Mouse (Mus musculus): ENCODE measurements around the gene Mrps27. TPM values are rescaled to one million over a fixed set of nuclear protein-coding genes. Genes with fewer than 3 reads are reported as not detected.

Mrps27 gene
- polyA plus RNA-seq, 1 experiment from 2014 or later, result 29.9 TPM

GRCm38 (mm10) chr13:99447002-99447401 lies 102.4 kb downstream of the Mrps27 start:
- ATAC-seq (ENCODE audit: low FRiP score, low TSS enrichment) (no peak), DNase-seq (ENCODE audit: low spot score) (no peak)
- Histone ChIP-seq H3K4me2 (replicated peaks; ENCODE audit: low read depth) (0 out of 2 replicates have a peak overlapping the region, but pooled peaks have one; percentile 8), H3K9ac (ENCODE audit: low read length) (no peak overlapping the region), H3K4me3 (ENCODE audit: low read depth, low read length) (no peak overlapping the region; the same call in 1 of the 2 replicates), H3K27me3 (ENCODE audit: control insufficient read depth, insufficient read depth, low read length) (no peaks in the 10 kb centered on the region), H3K36me3 (ENCODE audit: control insufficient read depth, insufficient read depth, low read length) (no peaks in the 10 kb centered on the region), H3K27ac (replicated peaks) (peak overlapping the region; percentile 46; the same call in 1 of the 2 replicates), H3K9me3 (ENCODE audit: control insufficient read depth, low read length) (no peaks in the 10 kb centered on the region), H3K4me1 (replicated peaks; ENCODE audit: control insufficient read depth, insufficient read depth) (no peaks in the 10 kb centered on the region)
- TF ChIP-seq EP300 (optimal IDR thresholded peaks at IDR 0.05) (no peak), CTCF (IDR thresholded peaks at IDR 0.05; ENCODE audit: low read depth) (no peak)
- 65% methylated on average over 7 of the region's 7 CpGs for WGBS

DNA sequence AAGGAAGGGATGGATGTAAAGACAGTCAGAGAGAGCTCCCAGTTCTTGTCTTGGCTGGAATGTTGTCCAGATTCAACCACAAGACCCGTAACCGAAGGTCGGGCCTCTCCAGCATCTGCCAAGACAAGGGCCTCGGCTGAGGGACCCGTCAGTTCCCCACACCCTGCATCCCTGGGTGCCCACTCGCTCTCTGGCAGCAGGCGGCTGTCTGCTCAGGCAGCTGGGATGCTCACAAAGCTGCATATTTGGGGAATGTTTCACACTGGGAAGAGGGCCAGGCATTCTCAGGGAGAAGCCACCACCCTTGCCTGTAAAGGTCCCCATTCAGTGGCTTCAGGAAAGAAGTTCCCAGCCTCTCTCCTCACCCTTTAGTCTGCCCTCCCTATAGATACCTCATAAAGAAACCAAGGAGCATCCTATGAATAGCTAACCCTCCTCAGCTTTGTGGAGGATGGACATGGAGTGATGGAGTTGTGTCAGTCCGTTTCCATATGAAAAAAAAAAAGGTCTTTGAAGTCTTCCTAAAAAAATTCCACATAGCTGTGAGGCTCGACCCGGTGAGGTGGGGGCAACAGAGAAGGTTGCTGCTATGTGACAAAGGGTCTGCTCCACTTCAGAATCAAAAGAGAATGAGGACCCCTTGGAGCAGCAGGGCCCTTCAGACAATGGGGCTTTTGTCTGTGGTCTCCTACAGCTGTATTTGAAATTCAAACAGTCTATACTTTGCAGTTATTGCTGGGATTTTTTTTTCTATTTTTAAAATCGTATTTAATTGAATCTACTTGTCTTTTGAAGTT lies 103.0 kb downstream of the Mrps27 start:
- WGBS, result 47% methylated on average over 11 of the region's 11 CpGs
- no peaks in the 10 kb centered on the region for H3K4me1 ChIP-seq (replicated peaks; ENCODE audit: control insufficient read depth, insufficient read depth)
- DNase-seq (ENCODE audit: low spot score) (no peak), ATAC-seq (ENCODE audit: low FRiP score, low TSS enrichment) (peak; percentile 24; the same call in 1 of the 2 replicates)
- H3K4me2 ChIP-seq (replicated peaks; ENCODE audit: low read depth), result no peak overlapping the region
- H3K27me3 ChIP-seq (ENCODE audit: control insufficient read depth, insufficient read depth, low read length), result no peaks in the 10 kb centered on the region
- no peak overlapping the region for H3K4me3 ChIP-seq (ENCODE audit: low read depth, low read length)
- H3K9ac ChIP-seq (ENCODE audit: low read length), result no peak overlapping the region
- TF ChIP-seq EP300 (optimal IDR thresholded peaks at IDR 0.05), result no peak
- TF ChIP-seq CTCF (IDR thresholded peaks at IDR 0.05; ENCODE audit: low read depth), result no peak; the same call in 1 of the 2 replicates
- no peaks in the 10 kb centered on the region for H3K9me3 ChIP-seq (ENCODE audit: control insufficient read depth, low read length)
- H3K27ac ChIP-seq (replicated peaks), result no peak overlapping the region
- H3K36me3 ChIP-seq (ENCODE audit: control insufficient read depth, insufficient read depth, low read length), result no peaks in the 10 kb centered on the region

DNA sequence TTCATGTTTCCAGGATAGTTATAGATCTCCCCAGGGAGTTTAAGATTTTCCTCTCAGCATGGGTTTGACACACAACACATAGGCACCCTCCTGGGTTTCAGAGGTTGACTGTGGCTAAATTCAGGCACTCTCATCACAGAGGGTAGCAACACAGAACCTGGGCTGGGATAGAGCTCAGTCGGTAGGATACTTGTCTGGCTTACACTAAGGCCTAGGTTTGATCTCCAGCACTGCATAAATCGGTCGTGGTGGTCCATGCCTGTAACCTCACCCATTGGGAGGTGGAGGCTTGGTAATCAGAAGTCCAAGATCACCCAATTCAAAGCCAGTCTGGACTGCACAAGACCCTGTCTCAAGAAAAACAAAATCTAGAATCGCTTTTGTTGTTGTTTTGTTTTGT lies 103.7 kb downstream of the Mrps27 start:
- TF ChIP-seq CTCF (IDR thresholded peaks at IDR 0.05; ENCODE audit: low read depth) (no peak), EP300 (optimal IDR thresholded peaks at IDR 0.05) (no peak)
- Histone ChIP-seq H3K36me3 (ENCODE audit: control insufficient read depth, insufficient read depth, low read length) (no peaks in the 10 kb centered on the region), H3K4me1 (replicated peaks; ENCODE audit: control insufficient read depth, insufficient read depth) (no peaks in the 10 kb centered on the region), H3K9ac (ENCODE audit: low read length) (no peak overlapping the region), H3K27ac (replicated peaks) (no peak overlapping the region), H3K4me3 (ENCODE audit: low read depth, low read length) (no peak overlapping the region), H3K27me3 (ENCODE audit: control insufficient read depth, insufficient read depth, low read length) (no peaks in the 10 kb centered on the region), H3K4me2 (replicated peaks; ENCODE audit: low read depth) (no peak overlapping the region), H3K9me3 (ENCODE audit: control insufficient read depth, low read length) (no peaks in the 10 kb centered on the region)
- WGBS, result 83% methylated on average over 4 of the region's 4 CpGs
- ATAC-seq (ENCODE audit: low FRiP score, low TSS enrichment) (no peak), DNase-seq (ENCODE audit: low spot score) (no peak)

DNA sequence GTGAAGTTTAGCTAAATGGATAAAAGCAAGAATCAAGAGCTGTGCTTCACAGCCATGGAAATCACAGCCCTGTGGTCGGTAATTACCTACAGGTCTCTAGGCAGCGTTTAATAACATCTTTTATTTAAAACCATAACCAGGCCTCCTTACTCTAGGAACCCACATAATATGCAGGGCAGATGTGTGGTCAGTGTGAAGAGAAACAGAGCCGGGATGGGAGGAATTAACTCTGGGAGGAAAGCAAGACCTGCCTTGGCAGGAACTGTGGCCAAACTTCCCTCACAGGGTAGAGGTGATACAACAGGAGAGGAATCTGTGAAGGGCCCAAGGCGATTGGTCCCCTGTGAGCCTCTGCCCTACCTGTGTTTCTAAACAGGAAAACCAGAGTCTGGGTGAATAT lies 105.0 kb downstream of the Mrps27 start:
- H3K36me3 ChIP-seq (ENCODE audit: control insufficient read depth, insufficient read depth, low read length), result no peaks in the 10 kb centered on the region
- no peak overlapping the region for H3K27ac ChIP-seq (replicated peaks)
- ATAC-seq (ENCODE audit: low FRiP score, low TSS enrichment) (no peak), DNase-seq (ENCODE audit: low spot score) (no peak)
- no peak for TF ChIP-seq CTCF (IDR thresholded peaks at IDR 0.05; ENCODE audit: low read depth)
- H3K27me3 ChIP-seq (ENCODE audit: control insufficient read depth, insufficient read depth, low read length), result no peaks in the 10 kb centered on the region
- H3K9ac ChIP-seq (ENCODE audit: low read length), result no peak overlapping the region
- H3K9me3 ChIP-seq (ENCODE audit: control insufficient read depth, low read length), result no peaks in the 10 kb centered on the region
- WGBS, result 73% methylated on average over 4 of the region's 4 CpGs
- H3K4me2 ChIP-seq (replicated peaks; ENCODE audit: low read depth), result no peak overlapping the region
- H3K4me1 ChIP-seq (replicated peaks; ENCODE audit: control insufficient read depth, insufficient read depth), result no peaks in the 10 kb centered on the region
- H3K4me3 ChIP-seq (ENCODE audit: low read depth, low read length), result no peak overlapping the region

DNA sequence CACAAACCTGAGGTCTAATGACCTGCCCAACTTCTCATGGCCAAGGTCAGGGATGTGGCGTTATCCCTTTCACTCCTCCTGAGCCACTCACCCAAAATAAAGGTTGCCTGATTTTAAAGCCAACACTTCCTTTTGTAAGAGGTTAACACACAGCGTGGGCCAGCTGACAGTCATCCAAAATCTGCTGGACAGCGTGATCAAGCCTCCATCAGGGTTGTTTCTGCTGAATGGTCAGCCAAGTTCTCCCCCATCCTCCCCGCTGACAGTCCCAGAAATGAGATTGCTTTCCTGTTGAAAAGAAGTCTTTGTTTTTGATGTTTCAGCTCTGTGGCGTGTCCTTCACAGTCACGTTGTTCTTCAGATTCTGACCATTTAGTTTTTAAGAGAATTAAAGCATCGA lies 106.2 kb downstream of the Mrps27 start:
- H3K27me3 ChIP-seq (ENCODE audit: control insufficient read depth, insufficient read depth, low read length), result no peaks in the 10 kb centered on the region
- no peaks in the 10 kb centered on the region for H3K9me3 ChIP-seq (ENCODE audit: control insufficient read depth, low read length)
- ATAC-seq (ENCODE audit: low FRiP score, low TSS enrichment), result no peak
- no peak overlapping the region for H3K9ac ChIP-seq (ENCODE audit: low read length)
- no peak overlapping the region for H3K4me2 ChIP-seq (replicated peaks; ENCODE audit: low read depth)
- no peak for DNase-seq (ENCODE audit: low spot score)
- 61% methylated on average over 7 of the region's 7 CpGs for WGBS
- no peak overlapping the region for H3K27ac ChIP-seq (replicated peaks)
- TF ChIP-seq EP300 (optimal IDR thresholded peaks at IDR 0.05) (no peak), CTCF (IDR thresholded peaks at IDR 0.05; ENCODE audit: low read depth) (no peak)
- no peak overlapping the region for H3K4me3 ChIP-seq (ENCODE audit: low read depth, low read length)
- H3K4me1 ChIP-seq (replicated peaks; ENCODE audit: control insufficient read depth, insufficient read depth), result no peaks in the 10 kb centered on the region
- no peaks in the 10 kb centered on the region for H3K36me3 ChIP-seq (ENCODE audit: control insufficient read depth, insufficient read depth, low read length)

DNA sequence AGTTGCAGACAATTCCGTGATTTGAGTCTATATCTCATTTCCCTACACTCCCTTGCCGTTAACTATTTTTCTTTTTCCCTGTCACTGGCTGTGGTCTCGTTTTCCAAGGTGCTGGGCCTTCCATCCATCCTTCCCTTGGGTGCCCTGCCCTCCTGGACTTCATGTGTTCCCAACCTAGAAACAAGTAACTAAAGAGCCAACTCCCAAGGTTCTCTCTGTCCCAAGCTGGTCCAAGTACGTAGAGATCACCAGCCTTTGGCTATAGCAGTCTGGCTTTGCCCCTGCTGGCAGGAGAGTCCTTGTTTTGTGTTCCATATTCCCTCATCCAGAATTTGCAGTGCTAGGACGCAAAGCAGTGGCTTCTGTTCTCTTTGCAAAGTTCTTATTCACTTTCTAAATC lies 106.7 kb downstream of the Mrps27 start:
- Histone ChIP-seq H3K4me2 (replicated peaks; ENCODE audit: low read depth) (no peak overlapping the region), H3K36me3 (ENCODE audit: control insufficient read depth, insufficient read depth, low read length) (no peaks in the 10 kb centered on the region), H3K27me3 (ENCODE audit: control insufficient read depth, insufficient read depth, low read length) (no peaks in the 10 kb centered on the region), H3K4me1 (replicated peaks; ENCODE audit: control insufficient read depth, insufficient read depth) (no peaks in the 10 kb centered on the region), H3K9ac (ENCODE audit: low read length) (no peak overlapping the region), H3K4me3 (ENCODE audit: low read depth, low read length) (no peak overlapping the region), H3K27ac (replicated peaks) (no peak overlapping the region), H3K9me3 (ENCODE audit: control insufficient read depth, low read length) (no peaks in the 10 kb centered on the region)
- ATAC-seq (ENCODE audit: low FRiP score, low TSS enrichment), result no peak
- DNase-seq (ENCODE audit: low spot score), result no peak
- 76% methylated on average over 5 of the region's 5 CpGs for WGBS
- no peak for TF ChIP-seq EP300 (optimal IDR thresholded peaks at IDR 0.05)
- no peak for TF ChIP-seq CTCF (IDR thresholded peaks at IDR 0.05; ENCODE audit: low read depth)

All from stomach, postnatal 0 days (tissue).